Mouse (Mus musculus) spleen, postnatal 10 days (tissue): ENCODE measurements at regions not wholly inside any gene's neighbourhood (a gene's known extent, or its start where the extent isn't known, plus 50 kb on each side); places are given as distances from the start of the nearest gene placed in this dataset.
"Not testable (repeated sequence)": the region's sequence is repeated elsewhere in the genome, so short reads cannot be mapped to it uniquely, and the experiment has no call there.

Experiments
- DNase-seq, 2 experiments: peaks; one replicate each; pipeline ENCODE4 v3.0.0; 2021 to 2022; ENCODE audit warnings: low spot score in 2 of 2

DNA sequence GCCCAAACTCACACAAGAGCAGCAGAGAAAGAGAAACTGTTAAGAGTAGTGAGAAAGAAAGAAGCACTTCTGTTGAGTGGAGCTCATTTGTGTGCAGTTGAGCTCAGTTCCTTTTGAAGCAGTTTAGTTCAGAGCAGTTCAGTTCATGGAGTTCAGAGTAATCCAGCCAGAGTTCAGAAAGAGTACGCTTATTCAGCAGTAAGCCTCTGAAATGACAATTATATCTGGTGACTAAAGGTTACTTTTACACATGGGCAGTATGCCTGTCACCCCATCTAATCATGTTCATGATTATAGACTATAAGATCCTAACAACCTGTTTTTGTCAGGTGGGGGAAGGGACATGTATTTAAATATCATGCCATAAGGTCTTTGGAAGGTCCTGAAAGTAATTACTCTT is 333.9 kb upstream of the Klf6 start:
- DNase-seq, result no peak

GRCm38 (mm10) chr13:5540321-5540720 is 321.0 kb upstream of the Klf6 start:
- DNase-seq, result no peak

GRCm38 (mm10) chr13:5545521-5545920 is 315.8 kb upstream of the Klf6 start:
- DNase-seq, result no peak

DNA sequence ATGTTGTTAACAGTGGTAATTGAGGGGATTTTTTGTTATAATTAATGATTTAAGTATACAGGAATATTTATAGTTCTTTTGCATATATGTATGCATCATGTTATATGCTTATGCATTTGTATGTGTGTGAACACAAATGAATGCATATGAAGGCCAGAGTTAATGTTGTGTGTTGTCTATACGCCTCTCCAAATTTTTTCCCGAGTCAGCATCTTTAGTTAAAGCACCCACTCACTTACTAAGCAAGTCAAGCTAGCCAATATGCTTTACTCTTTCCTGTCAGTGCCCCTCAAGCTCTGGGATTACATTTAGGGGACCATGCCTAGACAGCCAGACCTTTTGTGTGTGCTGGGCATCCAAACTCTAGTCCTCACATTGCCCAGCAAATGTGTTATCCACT is 315.3 kb upstream of the Klf6 start:
- no peak for DNase-seq

- no peak for DNase-seq
Observed at GRCm38 (mm10) chr13:5546937-5547336, 314.3 kb upstream of the Klf6 start.

- no peak for DNase-seq
Observed at GRCm38 (mm10) chr13:5548768-5549167, 312.5 kb upstream of the Klf6 start.

GRCm38 (mm10) chr13:5549175-5549574 is 312.1 kb upstream of the Klf6 start:
- no peak for DNase-seq

- DNase-seq, result no peak
Observed at GRCm38 (mm10) chr13:5549747-5550146, 311.5 kb upstream of the Klf6 start.

- DNase-seq, result no peak
Observed at GRCm38 (mm10) chr13:5550354-5550753, 310.9 kb upstream of the Klf6 start.

GRCm38 (mm10) chr13:5551131-5551530 is 310.2 kb upstream of the Klf6 start:
- DNase-seq, result no peak

- DNase-seq, result no peak
Observed at GRCm38 (mm10) chr13:5553461-5553860, 307.8 kb upstream of the Klf6 start.

DNA sequence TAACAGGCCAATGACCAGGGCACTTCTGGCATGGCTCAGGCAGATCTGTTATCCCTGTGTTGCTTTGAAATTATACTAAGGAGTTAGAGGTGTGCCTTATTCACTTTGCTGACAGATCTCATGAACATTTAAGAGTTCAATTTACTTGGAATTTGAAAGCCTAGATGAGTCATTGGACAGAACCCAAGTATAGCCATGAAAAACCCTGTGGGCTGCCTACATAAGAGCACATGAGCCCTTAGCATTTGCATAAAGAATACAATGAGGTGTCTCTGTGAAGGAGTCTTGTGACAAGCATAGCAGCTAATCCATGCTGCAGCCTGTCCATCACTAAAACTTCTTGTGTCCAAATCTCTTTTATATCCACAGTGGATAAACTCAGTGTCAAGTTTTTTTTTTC is 303.2 kb upstream of the Klf6 start:
- DNase-seq, result no peak

- no peak for DNase-seq
Observed at GRCm38 (mm10) chr13:5566479-5566878, 294.8 kb upstream of the Klf6 start.

DNA sequence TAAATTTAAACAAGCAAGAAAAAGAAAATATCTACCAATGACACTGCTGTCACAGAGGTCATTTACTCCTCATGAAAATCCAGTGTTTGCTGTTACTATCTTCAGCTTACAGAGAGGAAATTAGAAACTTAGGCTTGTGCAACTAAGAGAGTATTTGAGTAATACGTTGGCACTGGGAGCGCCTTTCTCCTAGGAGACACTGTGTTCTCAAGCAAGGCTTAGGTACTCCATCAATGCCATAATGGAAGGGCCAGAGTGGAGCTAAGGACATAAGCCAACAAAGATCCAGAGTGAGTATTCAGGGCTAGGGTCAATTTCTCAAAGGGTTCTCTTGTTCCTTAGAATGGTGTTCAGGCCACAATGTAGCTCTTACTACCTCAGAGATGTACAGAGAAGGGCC is 294.4 kb upstream of the Klf6 start:
- DNase-seq, result no peak

DNA sequence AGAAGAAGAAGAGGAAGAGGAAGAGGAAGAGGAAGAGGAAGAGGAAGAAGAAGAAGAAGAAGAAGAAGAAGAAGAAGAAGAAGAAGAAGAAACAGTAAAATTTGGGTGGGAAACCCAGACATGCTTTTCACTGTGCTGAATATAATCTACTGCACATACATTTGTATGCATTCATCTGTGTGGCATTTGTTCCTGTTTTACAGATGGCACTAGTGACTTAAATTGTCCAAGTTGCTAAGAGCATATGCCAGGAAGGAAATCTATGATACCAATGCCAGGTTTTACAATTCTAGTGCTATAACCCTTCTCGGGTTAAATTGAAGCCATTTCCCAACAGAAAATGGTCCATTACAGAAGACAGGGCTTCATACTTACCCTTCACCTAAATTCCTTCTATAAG is 291.7 kb upstream of the Klf6 start:
- no peak for DNase-seq

DNA sequence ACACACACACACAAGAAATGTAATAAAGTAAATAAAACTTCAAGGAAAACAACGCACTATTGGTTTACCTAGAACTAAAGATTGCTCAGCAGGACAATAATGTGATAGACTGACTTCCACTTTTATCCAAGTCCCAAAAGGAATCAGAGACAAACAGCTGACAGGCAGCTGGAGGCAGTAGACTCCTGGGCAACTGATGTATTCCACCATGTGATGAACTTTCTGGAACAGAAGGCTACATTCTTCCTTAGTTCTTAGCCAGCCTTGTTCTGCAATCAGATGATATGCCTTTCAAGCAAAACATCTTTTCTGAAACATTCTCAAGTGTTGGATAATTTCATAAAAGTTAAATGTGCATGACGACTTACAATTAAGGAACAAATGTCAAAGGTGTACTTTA is 290.9 kb upstream of the Klf6 start:
- DNase-seq, result no peak

DNA sequence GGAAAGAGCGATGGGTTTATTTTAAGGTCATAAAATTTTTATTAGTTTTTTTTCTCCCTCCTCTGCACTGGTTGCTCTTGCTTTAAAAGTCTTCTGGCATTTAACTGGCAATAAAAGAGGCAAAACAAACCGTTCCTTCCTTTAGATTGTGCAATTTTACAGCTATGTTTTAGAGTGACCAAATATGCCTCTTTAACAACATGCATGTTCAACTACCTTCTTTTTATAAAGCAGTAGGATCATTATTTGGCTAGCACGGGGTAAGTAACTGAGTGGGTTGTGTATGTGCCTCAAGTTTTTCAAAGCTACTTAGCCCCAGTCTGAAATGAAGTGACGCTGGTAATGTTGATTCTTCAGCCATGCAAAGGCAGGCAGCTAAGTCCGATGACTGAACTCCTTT is 284.7 kb upstream of the Klf6 start:
- no peak for DNase-seq

- not testable (repeated sequence) for DNase-seq
Observed at GRCm38 (mm10) chr13:5583681-5584080, 277.6 kb upstream of the Klf6 start.

- no peak for DNase-seq
Observed at GRCm38 (mm10) chr13:5587196-5587595, 274.1 kb upstream of the Klf6 start.

GRCm38 (mm10) chr13:5591286-5591685 is 270.0 kb upstream of the Klf6 start:
- no peak for DNase-seq

DNA sequence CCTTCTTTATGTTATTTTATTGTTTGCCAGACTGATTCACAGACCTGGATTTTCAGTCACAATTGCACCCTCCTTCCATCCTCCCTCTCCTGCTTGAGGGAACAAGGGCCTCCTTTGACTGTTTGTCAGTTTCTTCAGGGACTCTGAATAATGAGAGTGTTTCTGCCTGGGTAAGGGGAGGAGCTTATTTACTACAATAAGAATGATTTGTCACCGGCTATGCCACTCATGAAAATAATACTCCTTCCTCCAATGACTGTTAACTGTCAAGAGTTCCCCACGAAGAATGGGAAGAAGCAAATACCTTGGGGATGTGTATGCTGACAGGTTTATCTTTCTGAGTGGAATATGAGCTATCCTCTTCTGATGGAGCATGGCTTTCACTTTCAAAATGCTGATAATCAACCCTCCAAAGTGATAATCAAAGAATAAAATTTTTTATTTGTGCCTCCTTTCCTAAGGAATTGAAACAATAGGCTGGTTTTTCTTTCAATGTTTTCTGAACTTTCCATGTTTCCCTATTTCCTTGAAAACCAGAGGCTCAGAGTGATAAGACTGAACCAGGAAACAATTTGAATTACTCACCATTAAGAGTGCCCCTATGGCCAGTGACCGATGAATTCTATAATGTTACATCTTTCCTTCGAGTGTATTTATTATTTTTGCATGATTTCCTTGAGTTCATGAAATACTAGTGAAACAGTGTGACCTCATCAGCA is 269.3 kb upstream of the Klf6 start:
- DNase-seq, result no peak

DNA sequence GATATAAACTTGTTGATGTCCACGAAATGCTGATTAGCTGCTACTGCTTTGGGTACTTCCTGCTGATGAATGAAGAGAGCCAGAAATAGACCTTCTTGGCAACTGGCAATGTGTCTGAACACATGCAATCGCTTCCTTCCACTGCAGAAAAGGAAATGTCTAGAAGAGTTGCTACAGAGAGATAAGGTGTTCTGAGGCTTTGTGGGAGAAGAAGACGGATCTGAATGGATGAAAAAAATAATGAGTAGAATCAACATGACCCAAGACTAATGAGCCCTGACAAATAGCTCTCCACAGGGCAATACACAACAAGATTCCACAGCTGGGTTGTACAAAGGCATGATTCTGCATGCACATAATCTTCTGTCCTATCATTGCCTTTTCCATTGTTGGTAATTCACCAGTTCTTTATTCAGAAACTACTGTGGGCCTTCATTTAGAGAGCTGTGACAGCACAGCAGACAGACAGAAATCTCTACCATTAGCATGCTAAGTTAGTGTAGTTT is 268.7 kb upstream of the Klf6 start:
- no peak for DNase-seq

GRCm38 (mm10) chr13:5601648-5602047 is 259.6 kb upstream of the Klf6 start:
- DNase-seq, result no peak
